Mouse (Mus musculus) thymus, postnatal 25 days (tissue): Measurements from ENCODE around the gene Gm44596.

Source experiments
- DNase-seq: peaks from one replicate; pipeline ENCODE4 v3.0.0; 2022

The Gm44596 gene

GRCm38 (mm10) chr6:128381254-128381653, 6.0 kb downstream of the Gm44596 start:
- no peak for DNase-seq

- no peak for DNase-seq
These were observed 8.4 kb downstream of the Gm44596 start for GRCm38 (mm10) chr6:128383752-128384151.

- DNase-seq, result no peak
These were observed 9.7 kb downstream of the Gm44596 start for GRCm38 (mm10) chr6:128385026-128385425.

- no peak for DNase-seq
These were observed 13.9 kb downstream of the Gm44596 start for GRCm38 (mm10) chr6:128389185-128389584.

- no peak for DNase-seq
These were observed 15.4 kb downstream of the Gm44596 start for GRCm38 (mm10) chr6:128390683-128391082.

- no peak for DNase-seq
These were observed 22.4 kb downstream of the Gm44596 start for GRCm38 (mm10) chr6:128397574-128398261.

- no peak for DNase-seq
These were observed 23.7 kb downstream of the Gm44596 start, which contains the start of gene Nrip2 for GRCm38 (mm10) chr6:128398996-128399395. Gene Nrip2, plus strand, starts transcription at chr6:128399296.

GRCm38 (mm10) chr6:128399421-128400185, 24.3 kb downstream of the Gm44596 start:
- no peak for DNase-seq

- DNase-seq, result no peak
These were observed 29.4 kb downstream of the Gm44596 start for GRCm38 (mm10) chr6:128404708-128405107.

GRCm38 (mm10) chr6:128408544-128409125, 33.3 kb downstream of the Gm44596 start:
- DNase-seq, result no peak

GRCm38 (mm10) chr6:128410305-128410704, 35.0 kb downstream of the Gm44596 start:
- no peak for DNase-seq

- peak; percentile 79 for DNase-seq
These were observed 35.8 kb downstream of the Gm44596 start for GRCm38 (mm10) chr6:128411115-128411514.

- no peak for DNase-seq
These were observed 40.9 kb downstream of the Gm44596 start for GRCm38 (mm10) chr6:128416169-128416568.

GRCm38 (mm10) chr6:128418076-128418475, 42.8 kb downstream of the Gm44596 start:
- no peak for DNase-seq

GRCm38 (mm10) chr6:128421036-128421435, 45.7 kb downstream of the Gm44596 start:
- no peak for DNase-seq

- DNase-seq, result no peak
These were observed 46.2 kb downstream of the Gm44596 start for GRCm38 (mm10) chr6:128421480-128421879.

GRCm38 (mm10) chr6:128423496-128424268, 48.4 kb downstream of the Gm44596 start:
- DNase-seq, result no peak

GRCm38 (mm10) chr6:128424269-128425019, 49.1 kb downstream of the Gm44596 start, which contains the start of gene Itfg2:
Gene Itfg2, minus strand, starts transcription at chr6:128424931.
- DNase-seq, result peak; percentile 95

GRCm38 (mm10) chr6:128425046-128425445, 49.7 kb downstream of the Gm44596 start:
- DNase-seq, result no peak

GRCm38 (mm10) chr6:128427571-128427970, 52.3 kb downstream of the Gm44596 start:
- no peak for DNase-seq

GRCm38 (mm10) chr6:128429300-128429699, 54.0 kb downstream of the Gm44596 start:
- DNase-seq, result no peak

- no peak for DNase-seq
These were observed 54.5 kb downstream of the Gm44596 start for GRCm38 (mm10) chr6:128429826-128430225.
